Mouse (Mus musculus): ENCODE data around the gene Psg16.

- no peak for TF ChIP-seq CTCF (IDR thresholded peaks at IDR 0.05)
- no peak for TF ChIP-seq POLR2A (IDR thresholded peaks at IDR 0.05; ENCODE audit: insufficient read depth, low read depth, low read length)
These were observed 85.2 kb downstream of the Psg16 start for GRCm38 (mm10) chr7:17159011-17159410.
